Mouse (Mus musculus) lung, postnatal 10 days (tissue): Measurements from ENCODE around the gene Kif13a.

Source experiments
- DNase-seq: peaks from one replicate; pipeline ENCODE4 v3.0.0; 2021

Kif13a gene

GRCm38 (mm10) chr13:46880736-46881135, 48.9 kb downstream of the Kif13a start:
- no peak for DNase-seq

GRCm38 (mm10) chr13:46880243-46880642, 49.4 kb downstream of the Kif13a start:
- DNase-seq, result no peak

GRCm38 (mm10) chr13:46877049-46877448, 52.6 kb downstream of the Kif13a start:
- DNase-seq, result peak; percentile 42

- DNase-seq, result peak; percentile 90
Measured at GRCm38 (mm10) chr13:46875377-46875776, 54.3 kb downstream of the Kif13a start.

GRCm38 (mm10) chr13:46872732-46873131, 56.9 kb downstream of the Kif13a start:
- DNase-seq, result no peak

- peak; percentile 52 for DNase-seq
Measured at GRCm38 (mm10) chr13:46872194-46872593, 57.5 kb downstream of the Kif13a start.

- DNase-seq, result no peak
Measured at GRCm38 (mm10) chr13:46869464-46869863, 60.2 kb downstream of the Kif13a start.

- DNase-seq, result no peak
Measured at GRCm38 (mm10) chr13:46863169-46863748, 66.4 kb downstream of the Kif13a start.

GRCm38 (mm10) chr13:46859876-46860275, 69.8 kb downstream of the Kif13a start:
- no peak for DNase-seq

- no peak for DNase-seq
Measured at GRCm38 (mm10) chr13:46859173-46859572, 70.5 kb downstream of the Kif13a start.

- no peak for DNase-seq
Measured at GRCm38 (mm10) chr13:46858835-46859152, 70.9 kb downstream of the Kif13a start.

- no peak for DNase-seq
Measured at GRCm38 (mm10) chr13:46858143-46858834, 71.4 kb downstream of the Kif13a start.

- no peak for DNase-seq
Measured at GRCm38 (mm10) chr13:46854456-46854855, 75.2 kb downstream of the Kif13a start.

- DNase-seq, result no peak
Measured at GRCm38 (mm10) chr13:46852470-46852869, 77.2 kb downstream of the Kif13a start.

- no peak for DNase-seq
Measured at GRCm38 (mm10) chr13:46845456-46845855, 84.2 kb downstream of the Kif13a start.

GRCm38 (mm10) chr13:46844561-46845235, 85.0 kb downstream of the Kif13a start:
- DNase-seq, result no peak

- DNase-seq, result no peak
Measured at GRCm38 (mm10) chr13:46843646-46844045, 86.0 kb downstream of the Kif13a start.

GRCm38 (mm10) chr13:46842185-46842584, 87.5 kb downstream of the Kif13a start:
- peak; percentile 57 for DNase-seq

- DNase-seq, result no peak
Measured at GRCm38 (mm10) chr13:46841668-46842067, 88.0 kb downstream of the Kif13a start.

- no peak for DNase-seq
Measured at GRCm38 (mm10) chr13:46840676-46841075, 89.0 kb downstream of the Kif13a start.

- no peak for DNase-seq
Measured at GRCm38 (mm10) chr13:46839236-46839635, 90.4 kb downstream of the Kif13a start.

- DNase-seq, result peak; percentile 60
Measured at GRCm38 (mm10) chr13:46838551-46838950, 91.1 kb downstream of the Kif13a start.

- no peak for DNase-seq
Measured at GRCm38 (mm10) chr13:46835351-46835750, 94.3 kb downstream of the Kif13a start.

GRCm38 (mm10) chr13:46834805-46835204, 94.9 kb downstream of the Kif13a start:
- no peak for DNase-seq
